Mouse (Mus musculus) mouse trophoblast stem cell (cell line): Measurements from ENCODE around the gene Gm20390.

Experiments used
- in situ Hi-C, 2 experiments: fragments of 300-500 bp; cut with MseI, MboI; formaldehyde crosslinking; loops; 2 replicates in 1 of 2; 3 replicates in 1 of 2; pipeline ENCODE4 v1.15.1; 2025

Gene Gm20390

DNA sequence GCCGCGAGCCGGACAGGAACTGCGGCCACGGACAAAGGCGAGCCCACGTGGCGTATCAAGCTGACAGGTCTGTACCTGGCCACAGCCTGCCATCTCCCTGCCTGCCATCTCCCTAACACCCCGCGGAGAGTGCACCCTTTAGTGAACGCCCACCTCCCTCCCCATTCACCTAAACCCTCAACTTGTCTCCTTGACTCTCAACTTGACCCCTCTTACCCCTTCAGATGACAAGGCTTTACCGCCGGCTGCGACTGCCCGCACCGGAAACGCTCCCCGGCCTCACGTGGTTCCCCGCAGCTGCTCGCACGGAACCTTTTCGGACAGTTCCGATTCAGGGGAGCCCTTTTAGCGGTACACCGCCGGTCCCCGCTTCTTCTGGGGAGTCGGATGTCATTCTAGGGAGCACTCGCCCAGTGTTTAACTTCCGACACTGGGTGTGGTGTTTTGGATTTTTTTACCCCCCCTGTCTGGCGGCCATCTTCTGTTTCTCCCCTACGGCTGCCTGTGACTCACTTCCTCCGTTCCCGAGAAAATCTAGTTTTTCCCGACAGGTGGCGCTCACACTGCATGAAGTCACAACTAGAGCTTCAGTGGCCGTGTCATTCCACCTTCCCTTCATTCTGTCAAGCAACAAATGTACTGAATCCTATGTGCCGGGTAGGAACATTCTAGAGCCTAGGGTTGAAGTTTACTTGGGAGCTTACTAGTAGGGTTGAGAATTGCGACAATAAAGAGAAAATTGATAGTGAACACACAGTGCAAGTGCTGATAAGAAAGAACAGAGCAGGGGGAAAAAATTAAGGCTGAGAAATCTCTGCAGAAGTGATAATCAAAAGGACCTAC, at the start of gene Gm20390, which contains the start of gene Nme1:
Gm20390 (minus strand) TSS at position 289 of the 843 bp plus-strand sequence.
Nme1 (minus strand) TSS at position 517 of the 843 bp plus-strand sequence.
- in situ Hi-C loops, result no loop called here

DNA sequence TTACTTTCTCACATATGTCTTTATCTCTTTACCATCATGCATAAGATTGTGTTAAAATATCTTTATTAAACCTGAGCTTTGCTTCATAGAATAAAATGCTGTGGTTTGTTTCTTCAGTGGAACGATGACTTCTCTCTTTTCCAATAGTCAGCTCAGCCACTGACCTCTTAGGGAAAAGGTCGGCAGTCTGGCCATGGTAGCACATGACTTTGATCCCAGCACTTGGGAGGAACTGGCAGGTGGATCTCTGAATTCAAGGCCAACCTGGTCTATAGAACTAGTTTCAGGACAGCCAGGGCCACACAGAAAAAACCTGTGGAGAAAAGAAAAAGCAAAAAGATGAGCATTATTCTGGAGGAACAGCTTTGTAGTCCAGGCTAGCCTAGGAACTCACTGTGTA, 35.3 kb upstream of the Gm20390 start:
- in situ Hi-C loops, result no loop called here

DNA sequence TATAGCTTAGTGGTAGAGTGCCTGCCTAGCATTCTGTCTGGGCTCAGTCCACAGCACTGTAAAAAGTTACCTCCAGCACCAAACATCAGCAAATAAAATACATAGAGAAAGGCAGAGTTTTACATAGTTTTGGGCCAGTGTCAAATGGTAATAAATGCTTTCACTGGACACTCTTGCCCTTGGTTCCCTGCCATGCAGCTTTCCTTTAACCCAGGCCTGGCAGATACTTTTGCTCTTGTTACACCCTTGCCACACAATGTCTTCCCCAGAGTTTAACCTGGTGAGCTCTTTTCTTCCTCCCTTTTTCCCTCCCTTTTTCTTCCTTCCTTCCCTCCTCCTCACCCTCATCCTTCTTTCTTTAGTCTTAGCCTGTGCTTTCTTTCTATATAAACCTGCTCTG, 31.2 kb upstream of the Gm20390 start:
- in situ Hi-C loops, result no loop called here

DNA sequence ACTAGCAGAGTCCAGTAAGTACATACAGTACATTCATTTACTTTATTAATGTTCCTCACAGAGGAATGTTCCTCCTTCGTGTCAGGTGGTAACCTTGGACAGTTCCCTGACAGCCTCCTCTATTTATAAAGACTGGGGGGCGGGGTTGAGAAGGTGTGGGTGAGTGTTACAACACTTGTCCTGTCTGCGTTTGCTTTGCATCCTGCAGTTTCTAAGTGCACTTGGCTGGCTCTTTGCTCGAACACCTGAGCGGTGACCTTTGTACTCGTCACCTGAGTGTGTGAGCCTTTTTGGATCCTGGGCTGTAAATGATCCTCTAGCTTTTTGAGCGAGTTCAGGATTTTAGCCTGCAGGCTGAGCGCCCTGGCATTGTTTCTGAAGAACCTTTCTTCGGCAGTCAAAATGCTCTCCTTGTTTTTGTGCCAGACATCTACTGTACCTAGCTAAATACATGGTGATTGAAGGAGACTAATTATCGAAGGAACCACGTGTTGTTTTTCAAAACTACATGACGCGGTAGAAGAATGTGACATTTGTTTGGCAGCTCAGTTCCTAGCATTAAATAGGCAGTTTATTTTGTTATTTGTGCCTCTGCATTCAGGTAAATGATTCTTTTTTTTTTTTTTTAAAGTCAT, 29.2 kb upstream of the Gm20390 start:
- in situ Hi-C loops, result no loop called here

DNA sequence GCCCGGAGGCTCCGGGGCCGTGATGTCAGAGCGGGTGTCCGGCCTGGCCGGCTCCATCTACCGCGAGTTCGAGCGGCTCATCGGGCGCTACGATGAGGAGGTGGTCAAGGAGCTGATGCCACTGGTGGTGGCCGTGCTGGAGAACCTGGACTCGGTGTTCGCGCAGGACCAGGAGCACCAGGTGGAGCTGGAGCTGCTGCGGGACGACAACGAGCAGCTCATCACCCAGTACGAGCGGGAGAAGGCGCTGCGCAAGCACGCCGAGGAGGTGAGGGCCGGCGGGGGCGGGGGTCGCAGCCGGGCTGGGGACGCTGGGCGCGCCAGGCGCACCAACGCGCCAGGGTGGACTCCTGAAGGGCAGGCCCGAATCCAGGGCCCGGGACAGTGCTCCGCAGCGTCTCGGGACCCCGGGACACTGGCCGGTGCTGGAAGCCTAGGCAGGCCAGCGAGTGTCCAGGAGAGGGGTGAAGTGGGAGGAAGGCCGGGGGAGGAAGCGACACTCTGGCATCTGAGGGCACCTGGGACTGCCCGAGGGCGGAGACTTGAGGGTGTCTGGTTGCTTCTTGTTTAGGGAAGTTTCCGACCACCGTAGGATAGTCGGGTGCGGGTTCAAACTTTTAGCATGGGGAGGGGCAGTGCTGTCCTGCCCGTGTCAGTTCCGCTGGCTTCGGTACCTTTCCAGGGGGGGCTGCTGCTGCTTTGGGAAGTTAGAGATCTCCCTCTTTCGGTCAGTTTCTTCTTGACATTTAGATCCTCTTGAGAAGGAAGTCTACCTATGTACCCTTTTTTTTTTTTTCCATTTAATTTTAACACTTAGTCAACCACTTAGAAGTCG, 28.4 kb upstream of the Gm20390 start:
- in situ Hi-C loops, result no loop called here

DNA sequence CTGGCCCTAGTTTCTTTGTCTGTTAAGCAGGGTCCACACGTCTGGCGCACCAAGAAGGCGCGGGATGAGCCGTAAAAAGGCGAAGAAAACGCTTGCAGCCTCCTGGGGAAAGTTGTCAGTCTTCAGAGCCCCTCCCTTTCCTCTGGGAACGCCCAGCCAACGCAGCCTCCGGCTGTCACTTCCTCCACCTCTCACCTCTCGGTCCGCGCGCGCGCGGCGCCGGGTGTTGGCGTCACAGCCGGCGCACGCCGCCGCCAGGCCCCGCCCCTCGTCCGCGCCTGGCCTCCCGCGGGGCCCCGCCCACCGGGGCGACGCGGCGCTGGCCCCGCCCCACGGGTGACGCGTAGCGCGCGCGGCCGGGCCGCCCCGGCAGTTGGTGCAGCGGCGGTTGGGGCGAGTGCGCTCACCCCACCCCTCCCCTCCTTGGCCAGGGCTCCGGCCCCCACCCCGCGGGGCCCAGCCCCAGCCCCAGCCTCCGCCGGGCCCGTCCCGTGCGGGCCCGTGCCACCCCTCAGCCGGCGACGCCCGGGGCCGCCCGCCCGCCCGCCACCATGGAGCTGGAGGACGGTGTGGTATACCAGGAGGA, 27.7 kb upstream of the Gm20390 start, which contains the start of gene Spag9:
Spag9 (plus strand) TSS at position 372 of the 586 bp plus-strand sequence.
- in situ Hi-C loops, result no loop called here

DNA sequence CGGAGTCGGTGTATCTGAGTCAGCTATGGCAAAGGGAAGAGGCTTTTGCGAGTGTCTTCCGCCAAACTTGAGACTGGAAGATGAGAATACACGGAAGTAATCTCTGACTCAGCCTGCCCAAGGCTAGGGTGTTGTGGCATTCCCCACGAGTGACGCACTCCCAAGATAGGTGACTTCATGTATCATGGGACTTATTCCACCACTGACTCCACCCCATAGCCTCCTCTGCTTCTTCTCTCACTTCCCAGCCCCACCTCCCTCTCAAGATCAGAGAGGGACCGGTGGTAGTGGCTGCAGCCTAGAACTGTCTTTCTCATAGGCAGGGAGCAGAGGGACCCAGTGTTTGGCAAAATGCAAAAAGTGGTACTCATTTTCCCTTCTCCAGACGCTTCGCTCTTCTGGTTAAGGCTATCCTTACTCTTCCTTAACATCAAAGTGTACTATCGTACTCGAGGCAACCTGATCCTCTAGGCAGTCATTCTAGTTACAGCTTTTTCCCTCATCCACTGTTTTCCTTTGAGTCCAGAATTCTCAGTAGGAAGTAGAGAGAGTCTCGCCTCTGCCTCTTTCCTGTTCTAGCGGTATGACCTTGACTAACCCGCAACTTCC, 27.1 kb upstream of the Gm20390 start:
- in situ Hi-C loops, result no loop called here

DNA sequence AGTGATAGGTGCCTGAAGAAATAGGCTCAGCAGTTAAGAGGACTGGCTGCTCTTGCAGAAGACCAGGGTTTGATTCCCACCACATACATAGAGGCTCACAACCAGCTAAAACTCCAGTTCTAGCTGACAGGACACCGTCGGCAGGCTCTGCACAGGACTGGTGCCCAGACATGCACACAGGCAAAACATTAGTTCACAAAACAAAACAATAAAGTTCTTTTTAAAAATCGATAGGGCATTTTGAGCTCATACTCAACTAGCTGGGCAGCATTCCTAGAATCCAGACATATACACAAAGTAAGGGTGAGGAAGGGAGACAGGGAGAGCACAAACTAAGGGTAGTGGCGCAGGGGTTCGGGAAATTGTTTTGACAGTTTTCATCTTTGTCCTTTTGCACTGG, 26.4 kb upstream of the Gm20390 start:
- in situ Hi-C loops, result no loop called here

DNA sequence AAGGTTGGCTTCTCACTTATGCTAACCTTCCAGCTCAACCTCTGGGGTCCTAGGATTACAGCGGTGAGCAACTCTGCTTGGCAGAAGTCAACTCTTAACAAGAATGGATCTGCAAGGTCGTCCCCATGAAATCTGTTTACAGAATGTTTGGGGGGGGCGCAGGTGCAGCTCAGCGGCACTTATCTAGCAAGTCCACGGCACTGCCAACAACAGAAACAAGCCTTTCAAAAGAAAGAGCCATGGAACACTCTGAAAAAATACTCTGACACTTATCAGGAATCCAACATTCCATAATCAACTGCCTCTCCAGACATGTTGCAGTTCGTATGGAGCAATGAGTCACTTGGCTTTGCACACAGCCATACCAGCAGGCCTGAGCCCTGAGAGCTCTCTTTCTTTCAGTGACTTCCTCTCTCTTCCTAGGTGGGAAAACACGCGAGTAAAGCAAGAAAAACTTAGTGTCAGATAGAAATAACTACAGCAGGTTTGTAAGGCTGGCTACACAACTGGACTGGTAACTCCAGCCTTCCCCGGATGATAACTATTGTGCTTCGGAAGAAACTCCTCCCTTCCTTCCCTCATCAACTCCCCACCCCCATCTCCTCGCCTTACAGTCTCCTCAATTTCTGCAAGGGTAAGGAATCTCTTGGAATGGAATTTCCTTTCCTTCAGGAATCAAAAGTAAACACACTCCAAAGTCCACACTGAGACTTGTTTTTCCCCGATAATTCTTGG, 20.4 kb upstream of the Gm20390 start:
- in situ Hi-C loops, result no loop called here

DNA sequence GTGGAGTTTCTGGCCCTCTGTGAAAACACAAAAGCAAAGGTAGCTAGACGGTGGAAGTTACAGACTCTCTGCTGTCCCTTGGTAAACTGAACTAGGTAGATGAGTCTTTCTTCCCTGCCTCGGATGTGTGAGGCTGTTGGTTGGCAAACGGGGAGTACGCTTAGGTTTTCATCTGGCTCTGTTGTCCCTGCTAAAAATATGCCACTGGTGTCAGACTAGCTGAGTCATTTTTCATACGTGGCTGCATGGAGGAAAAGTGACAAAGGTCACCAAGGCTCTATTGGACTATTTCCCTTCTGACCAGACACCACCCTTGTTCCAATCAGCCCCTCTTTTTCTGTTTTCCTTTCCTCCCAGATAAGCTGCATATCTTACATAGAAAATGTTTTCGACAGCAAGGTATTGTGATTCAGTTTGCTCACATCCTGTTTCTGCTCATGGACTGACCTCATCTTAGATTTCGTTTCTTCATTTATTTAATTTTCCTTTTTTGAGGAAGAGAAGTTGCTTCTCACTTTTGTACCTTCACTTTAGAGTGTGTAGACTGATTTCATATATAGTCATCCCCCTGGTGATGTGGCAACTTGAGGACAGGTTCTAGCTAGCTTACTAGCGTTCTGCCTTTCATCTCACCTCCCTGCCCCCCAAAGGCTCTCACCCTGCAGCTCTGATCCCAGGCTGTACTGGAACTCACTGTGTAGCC, 19.7 kb upstream of the Gm20390 start:
- in situ Hi-C loops, result no loop called here

DNA sequence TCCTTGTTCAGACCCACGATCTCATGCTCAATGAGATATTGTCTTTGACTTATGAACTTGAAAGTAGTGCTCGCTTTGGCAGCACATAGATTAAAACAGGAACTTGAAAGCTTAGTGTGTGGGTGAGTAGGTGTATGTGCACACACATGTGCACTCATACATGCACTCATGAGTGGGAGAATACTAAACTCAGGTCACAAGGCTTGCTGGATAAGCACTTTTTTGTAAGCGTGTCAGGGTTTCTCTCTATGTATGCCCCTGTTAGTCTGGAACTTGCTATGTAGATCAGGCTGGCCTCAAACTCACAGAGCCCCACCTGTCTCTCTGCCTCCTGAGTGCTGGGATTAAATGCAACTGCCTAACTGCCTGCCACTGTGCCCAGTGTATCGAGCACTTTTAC, 18.9 kb upstream of the Gm20390 start:
- in situ Hi-C loops, result no loop called here

DNA sequence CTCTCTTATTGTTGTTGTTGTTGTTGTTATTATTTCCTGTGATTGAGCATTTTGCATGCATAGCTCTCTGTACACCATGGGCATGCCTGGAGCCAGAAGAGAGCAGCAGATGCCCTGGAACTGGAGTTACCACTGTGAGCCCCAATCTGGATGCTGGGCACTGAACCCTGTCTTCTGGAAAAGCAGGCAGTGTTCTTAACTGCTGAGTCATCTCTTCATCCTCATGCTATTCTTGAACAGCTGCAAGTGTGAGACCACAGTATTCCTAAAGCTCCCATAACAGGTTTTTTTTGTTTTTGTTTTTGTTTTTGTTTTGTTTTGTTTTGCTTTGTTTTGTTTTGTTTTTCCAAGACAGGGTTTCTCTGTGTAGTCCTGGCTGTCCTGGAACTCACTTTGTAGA, 18.2 kb upstream of the Gm20390 start:
- in situ Hi-C loops, result no loop called here

DNA sequence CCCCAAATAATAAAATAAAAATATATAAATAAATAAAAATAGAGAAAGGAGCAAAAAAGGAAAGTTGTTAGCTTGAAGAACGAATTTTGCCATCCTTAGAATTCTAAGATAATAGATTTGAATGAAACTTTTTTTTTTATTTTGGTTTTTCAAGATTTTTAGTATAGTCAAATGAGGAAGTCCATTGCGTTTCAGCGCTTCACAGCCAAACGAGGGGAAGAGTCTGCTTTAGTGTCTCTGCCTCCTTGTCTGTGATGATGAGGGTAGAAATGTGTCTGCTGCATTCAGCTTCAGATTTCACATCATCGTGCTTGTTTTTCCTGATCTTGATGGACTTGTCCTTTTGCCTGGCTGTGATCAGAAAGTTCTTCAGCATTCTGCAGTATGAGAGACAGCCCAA, 17.2 kb upstream of the Gm20390 start:
- in situ Hi-C loops, result no loop called here

DNA sequence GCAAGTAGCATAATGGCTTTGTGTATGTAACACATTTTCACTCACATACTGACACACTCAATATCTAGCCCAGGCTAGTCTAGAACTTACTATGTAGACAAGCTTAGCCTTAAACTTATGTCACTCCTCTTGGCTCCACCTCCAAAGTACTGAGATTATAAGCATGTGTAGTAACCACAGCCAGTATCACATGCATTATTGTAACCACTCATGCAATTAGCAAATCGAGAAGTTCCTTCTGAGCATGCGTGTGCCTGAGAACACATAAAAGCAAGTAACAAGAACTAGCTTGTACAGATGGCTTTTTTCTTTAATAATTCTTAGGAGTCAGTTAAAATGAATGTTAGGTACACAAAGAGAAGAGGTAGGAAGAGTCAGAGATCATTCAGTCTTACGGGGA, 16.5 kb upstream of the Gm20390 start:
- in situ Hi-C loops, result no loop called here

DNA sequence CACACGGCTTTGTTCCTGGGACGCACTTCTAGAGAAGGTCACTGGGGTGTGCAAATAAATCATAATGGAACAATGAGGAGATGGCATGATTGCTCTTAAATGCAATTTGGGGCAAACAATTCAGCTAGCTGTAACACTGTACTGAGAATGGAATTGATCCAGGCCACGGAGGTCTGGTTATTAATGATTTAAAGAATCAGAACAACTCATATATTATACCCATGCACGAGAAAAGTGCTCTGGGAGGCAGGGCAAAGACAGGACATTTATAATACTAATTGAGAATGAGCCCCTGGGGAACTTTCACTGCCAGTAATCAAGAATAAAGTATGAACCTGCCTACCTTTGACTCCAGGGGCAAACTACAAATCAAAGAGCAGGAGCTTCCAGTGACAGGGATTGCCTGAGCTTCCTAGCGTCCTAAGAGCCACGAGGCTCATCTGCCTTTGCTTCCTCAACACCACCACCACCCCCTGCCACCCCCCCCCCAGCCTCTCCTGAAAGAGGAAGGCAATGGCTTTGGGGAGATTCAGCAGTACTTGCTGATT, 11.5 kb upstream of the Gm20390 start:
- in situ Hi-C loops, result no loop called here

DNA sequence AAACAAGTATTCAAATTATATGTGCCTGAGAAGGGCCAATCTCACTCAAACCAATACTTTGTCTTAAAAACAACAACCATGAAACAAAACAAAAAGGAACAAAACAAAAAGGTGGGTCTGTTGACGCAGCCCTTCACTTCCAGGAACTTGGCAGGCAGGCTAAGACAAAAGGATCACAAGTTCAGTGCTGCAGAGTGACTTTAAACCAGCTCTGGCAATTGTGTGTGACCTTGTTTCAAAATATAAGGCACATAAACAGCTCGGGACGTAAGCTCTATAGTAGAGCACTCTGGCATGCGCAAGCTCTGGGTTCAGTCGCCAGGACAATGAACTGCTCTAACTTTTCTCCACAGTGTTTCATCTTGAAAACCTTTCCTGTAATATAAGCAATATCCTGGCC, 4.9 kb upstream of the Gm20390 start:
- in situ Hi-C loops, result no loop called here

DNA sequence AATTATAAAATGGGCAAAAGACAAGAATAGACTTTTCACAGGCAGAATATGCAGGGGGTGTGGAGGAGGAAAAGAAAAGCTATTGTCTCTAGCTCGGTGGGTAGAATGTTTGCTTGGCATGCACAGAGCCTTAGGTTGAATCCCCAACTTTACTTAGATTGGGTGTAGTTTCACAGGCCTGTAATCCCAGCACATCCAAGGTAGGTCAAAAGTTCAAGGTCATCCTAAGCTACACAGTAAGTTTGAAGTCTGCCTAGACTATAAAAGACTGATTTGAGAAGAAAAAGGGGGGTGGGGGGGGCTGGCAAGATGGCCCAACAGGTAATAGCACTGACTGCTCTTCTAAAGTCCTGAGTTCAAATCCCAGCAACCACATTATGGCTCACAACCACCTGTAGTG, 1.7 kb upstream of the Gm20390 start:
- in situ Hi-C loops, result no loop called here

DNA sequence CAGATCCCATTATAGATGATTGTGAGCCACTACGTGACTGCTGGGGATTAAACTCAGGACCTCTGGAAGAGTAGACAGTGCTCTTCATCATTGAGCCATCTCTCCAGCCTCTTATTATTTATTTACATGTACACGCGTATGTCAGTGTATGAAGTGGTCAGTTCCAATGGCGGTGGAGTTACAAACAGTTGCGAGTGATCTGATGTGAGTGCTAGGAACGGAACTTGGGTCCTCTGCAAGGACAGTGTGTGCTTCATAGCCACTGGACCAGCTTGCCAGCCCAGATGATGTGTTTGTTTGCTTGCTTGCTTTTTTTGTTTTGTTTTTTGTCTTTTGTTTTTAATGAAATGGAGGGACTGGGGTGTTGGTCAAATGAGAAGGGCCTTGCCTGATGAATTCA, 1.1 kb upstream of the Gm20390 start:
- in situ Hi-C loops, result no loop called here

DNA sequence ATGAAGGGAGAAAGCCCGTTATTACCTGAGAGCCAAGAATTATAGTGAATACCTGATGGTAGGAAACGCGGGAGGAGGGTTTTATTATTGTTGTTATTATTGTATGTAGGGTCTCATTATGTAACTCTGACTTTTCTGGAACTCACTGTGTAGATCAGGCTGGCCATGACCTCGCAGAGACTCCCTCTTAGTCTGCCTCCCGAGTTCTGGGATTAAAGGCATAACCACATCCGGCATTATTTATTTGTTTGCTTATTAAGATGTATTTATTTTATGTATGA, 695 bp upstream of the Gm20390 start:
- in situ Hi-C loops, result no loop called here

DNA sequence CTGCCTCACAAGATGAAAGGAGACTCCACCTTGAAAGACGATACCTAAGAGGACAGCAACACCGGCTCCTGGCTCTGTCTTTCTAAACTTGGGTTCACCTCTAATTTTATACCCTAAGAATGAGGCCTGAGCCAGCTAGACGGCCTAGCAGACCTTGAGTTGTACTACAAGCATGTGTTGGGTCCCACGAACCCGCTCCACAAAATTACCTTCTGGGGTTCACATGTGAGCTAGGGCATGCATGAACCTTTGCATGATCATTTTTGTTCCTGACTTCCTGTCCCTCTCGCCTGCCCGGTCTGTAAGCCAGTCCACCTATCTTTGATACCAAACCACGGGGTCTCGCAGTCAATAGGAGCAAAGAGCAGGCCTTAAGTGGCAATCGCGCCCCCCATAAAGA, 712 bp downstream of the Gm20390 start:
- in situ Hi-C loops, result no loop called here
